Mouse (Mus musculus) CH12.LX (cell line): ENCODE results near the gene Apom. TPM values are rescaled to one million over a fixed set of nuclear protein-coding genes. Genes with fewer than 3 reads are reported as not detected.
A peak's percentile ranks its signal among the peaks of the same experiment; 100 is the strongest.

Source experiments
- DNase-seq: peaks from one replicate; pipeline ENCODE4 v3.0.0-alpha.2; 2013; ENCODE audit errors: extremely low read depth
- H3K27ac ChIP-seq: 2 replicates; pipeline ENCODE4 v1.5.1; 2012; ENCODE audit warnings: low read depth, mild to moderate bottlenecking, control low read depth, moderate library complexity; ENCODE audit not compliant: insufficient read depth
- H3K27me3 ChIP-seq: replicated peaks from 2 replicates; pipeline ENCODE3; 2012; ENCODE audit warnings: inconsistent platforms
- H3K36me3 ChIP-seq, 2 experiments: replicated peaks in 1 of 2; 2 replicates each; pipeline versions ENCODE3 to v1.6.1; 2012; ENCODE audit warnings: inconsistent platforms in 1 of 2, low read length in 1 of 2, mild to moderate bottlenecking in 1 of 2, mixed read lengths in 1 of 2, moderate library complexity in 1 of 2; ENCODE audit not compliant: control insufficient read depth in 1 of 2, insufficient read depth in 1 of 2
- H3K4me1 ChIP-seq, 2 experiments: 2 replicates each; pipeline ENCODE4 v1.6.1; 2012; ENCODE audit warnings: inconsistent platforms in 1 of 2, moderate library complexity in 1 of 2; ENCODE audit not compliant: insufficient read depth in 2 of 2, control insufficient read depth in 1 of 2
- H3K4me2 ChIP-seq: 2 replicates; pipeline ENCODE4 v1.6.1; 2012; ENCODE audit warnings: low read depth, mild to moderate bottlenecking, control low read depth; ENCODE audit not compliant: poor library complexity, insufficient read depth, severe bottlenecking
- H3K4me3 ChIP-seq, 3 experiments: fragments of 150-350 bp in 1 of 3; sonication (generic) in 1 of 3; replicated peaks in 1 of 3; 2 replicates each; pipeline versions ENCODE3 to v1.5.1; 2011 to 2012; ENCODE audit warnings: low read depth in 2 of 3, low read length in 2 of 3, mild to moderate bottlenecking in 2 of 3, moderate library complexity in 2 of 3, control low read depth in 1 of 3, improper control_type of control experiment in 1 of 3, inconsistent platforms in 1 of 3, mixed read lengths in 1 of 3; ENCODE audit not compliant: poor library complexity in 1 of 3
- H3K79me2 ChIP-seq: replicated peaks from 2 replicates; pipeline ENCODE4 v1.6.1; 2012; ENCODE audit warnings: mild to moderate bottlenecking, moderate library complexity; ENCODE audit not compliant: control insufficient read depth, poor library complexity, insufficient read depth, severe bottlenecking; ENCODE audit errors: extremely low read depth
- H3K9ac ChIP-seq: 2 replicates; pipeline ENCODE4 v1.6.1; 2012; ENCODE audit warnings: low read depth, mild to moderate bottlenecking, control low read depth, moderate library complexity; ENCODE audit not compliant: insufficient read depth
- H3K9me3 ChIP-seq: replicated peaks from 2 replicates; pipeline ENCODE3; 2012; ENCODE audit warnings: low read length, inconsistent platforms, mixed read lengths
- BHLHE40 ChIP-seq: IDR thresholded peaks from 2 replicates; pipeline ENCODE4 v1.6.1; 2011; ENCODE audit warnings: mild to moderate bottlenecking, low read depth, low read length, improper control_type of control experiment
- CHD1 ChIP-seq: IDR thresholded peaks from 2 replicates; pipeline ENCODE4 v1.6.1; 2012; ENCODE audit warnings: low read depth, low read length, improper control_type of control experiment, inconsistent platforms
- CTCF ChIP-seq, 2 experiments: IDR thresholded peaks in 1 of 2; conservative IDR thresholded peaks in 1 of 2; 2 replicates each; pipeline ENCODE4 v1.5.1; 2011 to 2012; ENCODE audit warnings: low read depth in 2 of 2, low read length in 2 of 2, improper control_type of control experiment in 1 of 2, inconsistent platforms in 1 of 2, mild to moderate bottlenecking in 1 of 2, moderate library complexity in 1 of 2
- HCFC1 ChIP-seq: IDR thresholded peaks from 2 replicates; pipeline ENCODE4 v1.6.1; 2012; ENCODE audit warnings: low read depth, mild to moderate bottlenecking, inconsistent platforms, low read length, improper control_type of control experiment
- IRF4 ChIP-seq: IDR thresholded peaks from 2 replicates; pipeline ENCODE4 v1.6.1; 2014; ENCODE audit warnings: low read depth, mild to moderate bottlenecking, inconsistent platforms, low read length, improper control_type of control experiment
- JUN ChIP-seq: IDR thresholded peaks from 2 replicates; pipeline ENCODE4 v1.6.1; 2011; ENCODE audit warnings: low read depth, mild to moderate bottlenecking, low read length, improper control_type of control experiment, moderate library complexity; ENCODE audit not compliant: insufficient read depth
- KAT2A ChIP-seq: IDR thresholded peaks from 2 replicates; pipeline ENCODE4 v1.6.1; 2012; ENCODE audit warnings: low read length, improper control_type of control experiment, inconsistent platforms; ENCODE audit not compliant: insufficient replicate concordance
- MAFK ChIP-seq: IDR thresholded peaks from 2 replicates; pipeline ENCODE4 v1.6.1; 2011; ENCODE audit warnings: low read length, improper control_type of control experiment; ENCODE audit not compliant: insufficient replicate concordance
- MEF2A ChIP-seq: IDR thresholded peaks from 2 replicates; pipeline ENCODE4 v1.6.1; 2014; ENCODE audit warnings: low read depth, mild to moderate bottlenecking, inconsistent platforms, low read length, improper control_type of control experiment, borderline replicate concordance
- MXI1 ChIP-seq: IDR thresholded peaks from 2 replicates; pipeline ENCODE4 v1.6.1; 2011; ENCODE audit warnings: mild to moderate bottlenecking, low read depth, low read length, improper control_type of control experiment
- NRF1 ChIP-seq: IDR thresholded peaks from 2 replicates; pipeline ENCODE4 v1.6.1; 2014; ENCODE audit warnings: low read depth, mild to moderate bottlenecking, inconsistent platforms, low read length, improper control_type of control experiment, moderate library complexity
- POLR2A ChIP-seq: IDR thresholded peaks from 2 replicates; pipeline ENCODE4 v1.6.1; 2011; ENCODE audit warnings: low read depth, mild to moderate bottlenecking, improper control_type of control experiment, low read length
- POLR2AphosphoS2 ChIP-seq: IDR thresholded peaks from 2 replicates; pipeline ENCODE4 v1.6.1; 2011; ENCODE audit warnings: low read depth, low read length, improper control_type of control experiment
- SIN3A ChIP-seq: IDR thresholded peaks from 2 replicates; pipeline ENCODE4 v1.6.1; 2012; ENCODE audit warnings: low read length, improper control_type of control experiment, inconsistent platforms
- TCF12 ChIP-seq: IDR thresholded peaks from 2 replicates; pipeline ENCODE4 v1.6.1; 2014; ENCODE audit warnings: low read depth, mild to moderate bottlenecking, inconsistent platforms, low read length, improper control_type of control experiment
- UBTF ChIP-seq: IDR thresholded peaks from 2 replicates; pipeline ENCODE4 v1.6.1; 2012; ENCODE audit warnings: low read depth, mild to moderate bottlenecking, inconsistent platforms, low read length, improper control_type of control experiment, moderate library complexity
- ZKSCAN1 ChIP-seq: IDR thresholded peaks from 2 replicates; pipeline ENCODE4 v1.6.1; 2012; ENCODE audit warnings: low read depth, inconsistent platforms, low read length, improper control_type of control experiment, borderline replicate concordance
- dilution Hi-C: fragments of 300-500 bp; cut with MboI; formaldehyde crosslinking; loops from 2 replicates; pipeline ENCODE4 v1.14.3; 2020; ENCODE audit warnings: low sequenced_read_pairs; ENCODE audit not compliant: extremely low pct_unique_long_range_greater_than_20kb, extremely low pct_ligation_motif_present
- in situ Hi-C: fragments of 300-500 bp; cut with MboI; formaldehyde crosslinking; loops from 3 replicates; pipeline ENCODE4 v1.14.3; 2019; ENCODE audit warnings: low sequenced_read_pairs, low pct_ligation_motif_present, low pct_unique_long_range_greater_than_20kb, mixed read lengths
- polyA plus RNA-seq: library from polyadenylated mRNA; unstranded; fragments of >175 nt; gene quantifications from 2 replicates; pipeline ENCODE4 v1.2.1, GENCODE M21; 2012; ENCODE audit warnings: low read depth; ENCODE audit not compliant: insufficient read length
- total RNA-seq, 2 experiments: library from RNA; depleted of rRNA; stranded (reverse); fragments of 300-350 nt in 1 of 2; fragments of >200 nt in 1 of 2; gene quantifications; 2 replicates each; pipeline ENCODE4 v1.2.3; 2012 to 2014

Apom gene
- total and polyA plus RNA-seq, 3 experiments = 0.39 TPM; not detected in 2

DNA sequence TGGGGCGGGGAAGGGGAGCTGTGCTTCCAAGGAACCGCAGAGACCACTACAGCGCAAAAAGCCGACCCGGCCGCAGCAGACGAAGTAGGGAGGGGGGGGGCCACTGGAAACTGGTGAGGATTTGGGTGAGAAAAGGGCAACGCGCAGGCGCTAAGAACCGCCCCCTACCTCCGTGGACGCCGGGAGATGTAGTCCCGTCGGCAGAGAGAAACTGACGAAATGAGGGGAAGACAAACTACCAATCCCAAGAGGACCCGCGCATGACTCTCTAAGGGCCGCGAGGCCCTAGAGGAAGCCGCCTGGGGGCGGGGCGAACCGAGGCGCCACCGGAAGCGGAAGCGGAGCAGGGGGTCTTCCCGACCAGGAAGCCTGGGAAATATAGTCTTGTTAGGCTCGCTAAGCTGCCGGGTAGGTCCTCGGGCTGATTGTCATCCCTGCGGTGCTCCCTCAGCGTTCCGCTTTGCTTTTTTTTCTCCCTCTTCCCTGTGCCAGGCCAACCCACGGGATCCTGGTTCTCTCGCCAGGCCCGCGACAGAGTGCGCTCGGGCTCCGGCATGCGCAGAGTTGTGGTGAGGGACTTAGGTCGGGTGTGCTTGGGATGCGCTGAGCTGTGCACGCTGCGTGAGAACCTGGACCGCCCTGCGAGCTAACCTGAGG lies 10.6 kb downstream of the Apom start, which contains the start of gene Gpank1 (continued):
- TF ChIP-seq POLR2AphosphoS2 (no peak), CHD1 (no peak), BHLHE40 (0 out of 2 replicates have a peak, but pooled peaks have one; percentile 26), IRF4 (peak; percentile 8; the same call in 1 of the 2 replicates), JUN (no peak), UBTF (0 out of 2 replicates have a peak, but pooled peaks have one; percentile 46), MEF2A (peak; percentile 45; the same call in 1 of the 2 replicates), POLR2A (peak; percentile 85), NRF1 (peak; percentile 88), MAFK (no peak), ZKSCAN1 (no peak), TCF12 (peak; percentile 69; the same call in 1 of the 2 replicates), CTCF (conservative IDR thresholded peaks at IDR 0.05 in 1 of 2, IDR thresholded peaks at IDR 0.05 in 1 of 2; ENCODE audit: low read depth in 2 of 2, low read length in 2 of 2) (no peak), SIN3A (peak; percentile 93), HCFC1 (peak; percentile 97)
- TF ChIP-seq, all 38 proteins: peak for 19

DNA sequence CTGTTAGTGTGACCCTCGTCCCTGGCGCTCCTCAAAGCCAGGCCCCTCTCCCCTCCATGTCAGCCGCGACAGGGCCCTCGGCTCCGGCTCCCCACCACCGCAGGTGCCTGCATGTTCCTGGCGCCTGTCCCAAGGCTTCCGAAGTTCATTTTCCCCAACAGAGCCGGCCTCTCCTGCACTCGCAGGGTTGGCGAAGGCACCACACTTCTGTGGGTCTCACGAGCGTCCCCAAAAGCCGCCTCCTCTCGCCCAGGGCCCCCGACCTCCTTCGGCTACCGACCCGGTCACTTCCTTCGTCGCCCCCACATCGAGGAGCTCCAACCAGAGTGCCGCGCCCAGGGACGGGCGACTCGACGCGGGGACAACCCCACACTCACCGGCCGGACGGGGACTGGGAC lies 11.1 kb downstream of the Apom start:
- Histone ChIP-seq H3K27ac (no peak overlapping the region), H3K9ac (peak overlapping the region; percentile 95), H3K4me2 (peak overlapping the region; percentile 78), H3K36me3 (peaks cover 42 to 56% of the 10 kb centered on the region in 2 experiments), H3K4me3 (peak overlapping the region; percentile 81 to 98 (median 85)), H3K9me3 (no peaks in the 10 kb centered on the region), H3K79me2 (peaks cover 38% of the 10 kb centered on the region), H3K27me3 (no peaks in the 10 kb centered on the region), H3K4me1 (peaks cover 0 to 50% of the 10 kb centered on the region in 2 experiments; a peak in 2 of 4 replicates)
- in situ Hi-C loops (no loop called here), dilution Hi-C loops (no loop called here)
- DNase-seq = no peak
- TF ChIP-seq KAT2A (no peak), MXI1 (peak; percentile 41; the same call in 1 of the 2 replicates)
